Mouse (Mus musculus): ENCODE results near the gene Fabp1.
A peak's percentile ranks its signal among the peaks of the same experiment; 100 is the strongest.

The Fabp1 gene

DNA sequence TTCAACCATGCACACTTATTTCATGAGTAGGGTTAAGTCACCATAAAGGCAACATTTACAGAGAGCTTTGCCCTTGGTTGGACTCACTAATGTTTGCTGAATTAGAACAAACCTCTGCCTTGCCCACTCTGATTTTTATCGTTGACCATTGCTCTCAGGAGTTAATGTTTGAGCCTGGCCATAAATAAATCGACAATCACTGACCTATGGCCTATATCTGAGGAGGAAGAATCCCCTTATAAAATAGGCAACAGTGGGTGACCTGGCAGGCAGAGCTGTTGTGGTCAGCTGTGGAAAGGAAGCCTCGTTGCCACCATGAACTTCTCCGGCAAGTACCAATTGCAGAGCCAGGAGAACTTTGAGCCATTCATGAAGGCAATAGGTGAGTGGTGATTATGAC lies at the start of gene Fabp1:
Gene Fabp1, plus strand, starts transcription at position 216 of the 400 bp plus-strand sequence.
- DNase-seq (ENCODE audit: low spot score) = no peak

DNA sequence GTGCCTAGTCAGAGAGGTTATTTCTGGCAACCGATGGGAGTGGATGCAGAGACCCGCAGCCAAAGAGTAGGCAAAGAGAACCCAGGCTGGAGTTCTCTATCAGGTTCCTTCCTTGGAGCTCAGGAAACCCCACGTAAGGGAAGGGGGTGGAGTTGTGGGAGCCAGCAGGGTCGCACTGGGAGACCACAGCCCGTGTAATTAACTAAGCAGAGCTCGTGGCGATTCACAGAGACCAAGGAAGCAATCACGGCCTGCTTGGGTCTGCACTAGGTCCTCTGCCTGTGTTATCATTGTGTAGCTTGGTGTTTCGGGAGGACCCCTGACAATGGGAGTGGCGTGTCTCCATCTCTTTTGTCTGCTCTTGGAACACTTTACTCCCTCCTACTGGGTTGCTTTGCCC lies 48.5 kb upstream of the Fabp1 start:
- DNase-seq (ENCODE audit: low spot score) = no peak

DNA sequence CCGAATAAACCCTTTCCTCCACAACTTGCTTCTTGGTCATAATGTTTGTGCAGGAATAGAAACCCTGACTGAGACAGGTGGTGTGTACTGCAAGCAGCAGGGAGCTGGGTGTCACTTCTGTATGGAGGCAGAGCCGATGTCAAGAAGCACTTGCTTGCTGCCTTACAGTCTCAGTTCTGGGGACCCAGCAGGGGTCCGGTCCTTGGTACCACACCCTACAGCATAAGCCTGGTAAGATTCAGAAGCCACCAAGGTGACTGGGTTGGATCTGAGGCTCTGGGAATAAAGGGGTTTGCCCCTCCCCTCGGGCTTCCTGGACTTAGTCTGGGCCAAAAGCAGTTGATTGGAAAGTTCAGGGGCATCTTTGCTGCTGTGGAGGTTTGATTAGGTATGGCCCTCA lies 46.1 kb upstream of the Fabp1 start:
- no peak for DNase-seq (ENCODE audit: low spot score)

DNA sequence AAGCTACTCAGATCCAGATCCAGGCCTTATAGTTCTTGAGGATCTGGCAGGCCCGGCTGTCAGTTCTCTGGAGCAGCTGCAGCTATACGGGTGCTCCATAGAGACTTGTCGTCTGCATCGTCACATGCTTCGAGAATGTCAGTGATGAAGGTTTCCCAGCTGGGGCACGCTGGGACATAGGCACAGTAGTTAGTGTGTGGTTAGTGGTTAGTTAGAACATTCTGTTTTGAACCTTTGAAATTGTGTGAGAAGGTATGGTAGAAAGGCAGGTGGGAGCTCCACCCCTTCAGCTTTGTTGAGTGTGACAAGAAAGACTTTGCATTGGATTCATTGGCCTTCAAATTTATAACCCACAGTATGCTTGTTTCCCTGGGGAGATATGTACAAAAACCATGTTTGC lies 44.8 kb upstream of the Fabp1 start:
- DNase-seq (ENCODE audit: low spot score) = no peak

DNA sequence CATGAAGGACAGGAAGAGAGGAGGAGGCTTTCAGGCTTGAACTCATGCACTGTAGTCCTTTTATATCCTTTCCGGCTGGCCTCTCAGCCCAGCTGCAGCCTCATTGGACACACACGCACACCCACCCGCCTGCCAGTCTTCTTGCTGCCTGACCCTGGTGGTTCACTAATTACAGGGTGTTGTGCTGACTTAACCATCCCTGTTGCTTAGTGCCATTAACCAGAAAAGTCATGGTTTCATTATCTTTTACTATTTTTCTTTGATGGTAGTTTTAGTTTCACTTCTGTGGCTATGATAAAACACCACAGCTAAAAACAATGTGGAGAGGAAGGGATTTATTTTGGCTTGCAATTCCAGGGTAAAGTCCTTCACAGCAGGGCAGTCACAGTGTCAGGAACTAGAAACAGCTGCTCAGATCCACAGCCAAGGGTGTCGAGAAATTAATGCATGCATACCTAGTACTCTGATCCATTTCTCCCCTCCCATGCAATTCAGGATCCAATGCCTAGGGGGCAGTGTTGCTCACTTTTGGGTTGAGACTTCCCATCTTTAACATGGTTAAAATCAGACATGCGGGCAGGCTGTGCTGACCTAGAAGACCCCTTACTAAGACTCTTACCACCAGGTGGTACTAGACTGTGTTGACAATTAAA lies 42.8 kb upstream of the Fabp1 start:
- DNase-seq (ENCODE audit: low spot score) = no peak

DNA sequence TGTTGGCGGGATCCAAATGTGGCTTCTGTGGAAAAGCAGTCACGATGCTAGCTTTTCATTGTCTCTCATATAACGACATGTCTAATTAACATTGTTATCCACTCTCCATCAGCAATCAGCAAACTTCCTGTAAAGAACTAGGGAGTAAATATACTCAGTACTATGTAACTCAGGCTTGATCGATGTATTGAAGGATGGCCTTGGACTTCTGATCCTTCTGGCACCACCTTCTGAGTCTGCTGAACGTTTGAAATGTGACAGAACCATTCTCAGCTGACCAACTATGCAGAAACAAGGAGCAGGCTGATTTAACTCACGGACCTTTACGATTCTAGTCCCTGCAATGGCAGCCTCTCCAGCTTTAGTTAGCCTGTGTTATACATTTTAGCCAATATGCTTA lies 38.3 kb upstream of the Fabp1 start:
- DNase-seq (ENCODE audit: low spot score) = no peak

DNA sequence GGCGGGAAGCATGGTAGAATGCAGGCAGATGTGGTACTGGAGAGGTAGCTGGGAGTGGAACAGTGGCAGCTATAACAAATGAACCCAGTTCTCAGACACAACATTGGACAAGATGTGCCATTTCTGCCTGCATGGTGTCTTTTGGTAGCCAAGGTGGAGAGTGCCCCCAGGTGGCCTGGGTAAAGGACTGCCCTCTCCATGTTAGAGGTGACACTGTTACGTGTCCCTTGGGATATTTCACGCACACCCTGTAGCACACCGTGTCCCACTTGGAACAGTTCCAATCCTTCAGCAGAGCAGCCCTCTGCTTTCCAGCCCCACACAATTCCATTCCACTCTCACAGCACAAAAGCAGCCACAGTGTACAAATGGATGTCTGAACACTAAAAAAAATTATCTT lies 37.4 kb upstream of the Fabp1 start:
- DNase-seq (ENCODE audit: low spot score) = no peak

DNA sequence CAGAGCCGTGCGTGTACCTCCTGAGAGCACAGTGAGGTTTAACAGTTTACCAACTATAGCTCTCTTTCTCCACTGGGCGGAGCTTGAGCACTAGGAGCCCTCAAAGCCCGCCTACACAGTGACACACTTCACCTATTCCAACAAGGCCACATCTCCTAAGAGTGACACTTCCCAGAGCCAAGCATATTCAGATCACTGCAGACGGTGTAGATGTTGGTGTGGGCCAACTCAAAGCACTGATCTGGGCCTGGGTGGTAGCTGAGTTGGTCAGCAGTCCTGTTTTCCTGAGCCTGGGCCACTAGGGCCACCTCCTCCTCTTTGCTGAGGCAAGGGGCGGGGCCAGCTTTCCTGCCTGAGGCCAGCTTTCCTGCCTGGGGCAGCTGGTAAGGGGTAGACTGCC lies 35.2 kb upstream of the Fabp1 start:
- DNase-seq (ENCODE audit: low spot score) = peak; percentile 48

DNA sequence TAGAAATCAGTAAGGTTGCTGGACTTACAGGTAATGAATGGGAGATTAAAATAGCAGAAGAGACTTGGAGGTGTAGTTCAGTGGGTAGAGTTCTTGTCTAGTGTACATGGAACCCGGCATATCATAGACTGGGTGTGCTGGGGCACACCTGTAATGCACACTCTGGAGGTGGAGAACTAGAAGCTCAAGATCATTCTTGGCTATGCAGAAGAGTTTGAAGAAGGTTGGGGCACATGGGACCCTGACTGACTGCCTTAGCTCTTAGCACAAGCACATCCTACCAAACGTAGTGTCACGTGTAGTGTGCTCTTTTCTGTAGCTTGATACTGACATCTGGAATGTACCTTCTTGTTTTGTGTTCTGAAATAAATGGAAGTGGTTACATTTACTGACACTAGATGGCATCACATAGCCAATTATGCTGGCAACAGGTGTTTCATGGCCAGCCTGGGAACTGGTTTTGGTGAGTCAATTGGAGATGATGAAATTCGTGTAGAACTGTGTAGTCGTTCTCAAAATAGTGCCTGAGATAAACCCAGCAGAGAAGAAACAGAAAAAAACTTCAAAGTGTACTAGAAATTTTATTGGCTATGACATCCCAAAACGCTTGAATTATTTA lies 33.0 kb upstream of the Fabp1 start:
- peak; percentile 33 for DNase-seq (ENCODE audit: low spot score)

DNA sequence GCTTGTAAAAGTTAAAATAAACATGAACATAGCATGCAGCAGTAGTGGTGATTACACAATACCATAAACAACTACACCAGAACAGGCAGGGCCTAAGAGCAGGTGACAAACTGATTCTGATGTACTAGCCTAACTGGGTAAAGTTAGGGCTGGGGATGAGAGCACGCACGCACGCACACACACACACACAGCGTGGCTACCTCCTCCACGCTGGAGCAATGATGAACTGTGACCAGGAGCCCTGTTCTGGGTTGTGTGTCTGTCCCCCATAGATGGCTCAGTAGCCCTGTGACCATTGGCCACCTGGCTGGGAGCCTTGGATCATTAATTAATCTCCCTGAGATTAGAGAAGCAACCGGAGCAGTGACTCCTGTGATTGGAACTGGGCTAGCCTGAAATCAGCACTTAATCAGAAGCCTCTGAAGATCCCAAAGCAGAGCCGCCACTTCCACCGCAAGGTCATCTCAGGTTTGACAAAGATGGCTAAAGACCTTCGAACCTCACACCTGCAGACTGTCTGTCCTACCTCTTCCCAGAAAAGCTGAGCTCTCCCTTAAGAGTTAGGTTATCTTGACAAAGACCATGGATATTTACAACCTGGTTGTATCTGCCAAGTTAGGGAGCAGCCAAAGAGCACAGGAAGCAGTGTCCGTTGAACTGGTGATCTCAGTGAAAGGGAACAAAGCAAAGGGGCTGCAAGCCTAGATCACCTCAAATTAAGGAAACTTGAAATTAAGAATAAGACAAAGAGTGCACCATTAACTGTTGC lies 26.6 kb upstream of the Fabp1 start:
- DNase-seq (ENCODE audit: low spot score) = no peak

DNA sequence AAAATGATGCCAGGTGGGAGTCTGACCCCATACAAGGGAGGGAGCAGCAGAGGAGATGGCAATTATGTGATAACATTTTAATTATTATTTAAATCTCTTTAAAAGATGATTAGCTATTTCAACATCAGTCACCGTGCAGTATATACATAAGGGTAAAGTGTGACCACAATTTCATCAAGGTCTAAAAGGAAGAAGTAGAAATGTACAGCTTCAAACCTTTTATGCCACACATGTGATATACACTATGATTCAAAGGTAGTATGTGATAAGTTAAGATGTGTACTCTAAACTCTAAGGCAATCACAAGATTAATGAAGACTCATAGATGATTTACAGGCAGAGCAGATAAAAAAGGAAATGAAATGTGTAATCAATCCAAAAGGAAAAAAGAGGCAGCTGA lies 19.0 kb upstream of the Fabp1 start:
- DNase-seq (ENCODE audit: low spot score) = no peak

DNA sequence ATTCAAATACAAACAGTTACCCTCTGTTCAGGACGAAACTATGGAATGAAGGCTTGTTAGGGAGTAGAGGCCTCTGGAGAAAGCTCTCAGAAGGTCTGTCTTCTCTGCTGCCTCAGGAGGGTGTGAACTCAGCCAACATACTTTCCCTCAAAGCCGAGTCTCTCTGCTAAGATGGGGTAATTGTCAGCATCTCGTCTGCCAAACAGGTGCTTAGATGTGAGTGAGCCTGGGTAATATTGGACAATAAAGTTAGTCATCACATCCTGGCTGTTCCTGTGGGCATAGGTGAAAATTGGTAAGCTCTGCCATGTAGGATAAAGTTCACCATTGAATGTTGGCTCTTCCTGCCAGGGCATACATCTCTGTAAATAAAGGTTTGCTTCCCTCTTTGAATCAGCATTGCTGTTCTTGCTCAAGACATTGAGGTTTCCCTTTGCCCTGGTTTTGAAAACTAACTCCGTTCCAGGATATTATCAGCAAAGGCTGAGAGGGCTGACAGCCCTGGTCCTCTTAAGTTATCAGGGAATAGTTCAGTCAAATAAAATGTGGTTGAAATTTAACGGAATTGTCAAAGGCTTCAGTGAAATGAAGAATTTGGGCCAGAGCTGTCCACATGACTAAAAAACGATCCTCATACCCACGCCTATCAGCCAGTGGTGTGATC lies 14.6 kb upstream of the Fabp1 start:
- DNase-seq (ENCODE audit: low spot score) = no peak

DNA sequence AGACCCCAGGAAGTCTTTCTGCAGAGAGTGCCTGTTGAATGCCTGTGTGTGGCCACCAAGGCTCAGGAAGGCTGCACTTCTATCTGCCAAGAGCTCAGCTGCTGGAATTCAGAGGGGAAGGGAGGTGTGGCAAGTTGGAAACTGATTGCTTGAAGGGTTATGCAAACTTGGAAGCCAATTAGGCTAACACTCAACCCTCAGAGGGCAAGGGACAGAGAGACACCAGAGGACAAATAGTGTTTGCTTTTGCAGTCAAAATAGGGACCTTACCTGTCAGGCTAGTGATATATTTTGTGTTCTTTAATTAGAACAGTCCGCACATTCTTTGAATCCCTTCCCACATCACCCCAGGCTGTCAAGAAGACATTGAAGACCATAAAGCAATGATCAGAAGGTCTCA lies 10.0 kb upstream of the Fabp1 start:
- no peak for DNase-seq (ENCODE audit: low spot score)

DNA sequence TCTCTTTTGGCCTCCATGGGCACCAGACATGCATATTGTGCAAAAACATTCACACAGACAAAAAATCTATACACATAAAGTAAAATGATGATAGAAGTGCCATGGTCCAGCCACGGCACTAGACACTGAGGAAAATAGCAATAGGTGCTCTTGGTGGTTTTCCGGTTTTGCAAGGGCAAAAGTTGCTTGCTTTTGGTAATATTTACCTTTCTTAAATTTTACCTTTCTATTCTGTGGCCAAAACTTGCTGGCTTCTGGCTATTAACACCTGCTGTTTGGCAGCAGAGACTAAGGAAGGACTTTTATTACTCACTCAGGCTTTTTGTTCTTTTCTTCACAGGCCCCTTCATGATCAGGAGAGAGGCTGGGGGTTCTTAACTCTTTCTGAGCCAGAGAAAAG lies 9.1 kb upstream of the Fabp1 start:
- no peak for DNase-seq (ENCODE audit: low spot score)

DNA sequence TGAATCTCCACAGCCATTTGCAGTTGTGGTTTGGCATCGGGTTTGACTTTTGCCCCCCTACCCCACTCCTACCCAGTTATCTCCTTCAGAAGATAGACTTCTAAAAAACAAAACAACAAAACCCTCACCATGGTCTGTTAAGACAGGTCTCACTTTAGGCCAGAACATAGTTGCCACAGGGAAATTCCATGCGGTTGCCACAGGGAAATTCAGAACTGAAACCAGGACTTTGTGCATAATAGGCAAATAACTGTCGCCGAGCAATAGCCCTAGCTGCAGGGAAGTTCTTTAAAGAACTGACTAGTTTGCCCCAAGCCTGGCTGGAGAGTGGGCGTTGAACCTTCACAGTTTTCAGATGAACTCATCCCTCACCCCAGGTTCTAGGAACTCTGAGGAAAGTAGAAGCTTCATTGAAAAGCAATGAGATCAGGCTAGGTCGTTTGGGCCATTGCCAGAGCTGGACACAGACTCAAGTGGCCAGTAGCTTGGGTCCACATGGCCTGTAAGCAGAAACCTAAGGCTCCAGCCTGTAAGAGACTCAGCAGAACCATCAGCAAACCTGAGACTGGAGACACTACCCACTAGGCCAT lies 6.4 kb upstream of the Fabp1 start:
- DNase-seq (ENCODE audit: low spot score) = no peak

DNA sequence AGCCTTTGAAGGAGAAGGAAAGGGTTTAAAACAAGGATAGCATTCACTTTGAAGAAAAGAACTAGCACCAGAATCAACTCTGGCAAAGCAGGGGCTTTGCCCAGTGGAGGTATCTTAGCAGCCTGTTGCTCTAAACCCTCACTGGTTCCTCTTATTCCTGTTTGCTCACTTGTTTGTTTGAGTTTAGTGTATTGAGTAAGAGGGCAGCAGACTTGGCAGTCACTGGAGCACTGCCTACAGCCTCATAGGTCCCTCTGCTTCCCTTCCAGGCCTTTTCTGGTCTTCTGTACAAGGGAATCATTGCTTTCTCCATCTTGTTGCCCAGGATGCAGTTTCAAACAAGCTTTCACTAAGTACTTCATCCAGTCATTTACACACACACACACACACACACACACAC lies 3.5 kb upstream of the Fabp1 start:
- no peak for DNase-seq (ENCODE audit: low spot score)

DNA sequence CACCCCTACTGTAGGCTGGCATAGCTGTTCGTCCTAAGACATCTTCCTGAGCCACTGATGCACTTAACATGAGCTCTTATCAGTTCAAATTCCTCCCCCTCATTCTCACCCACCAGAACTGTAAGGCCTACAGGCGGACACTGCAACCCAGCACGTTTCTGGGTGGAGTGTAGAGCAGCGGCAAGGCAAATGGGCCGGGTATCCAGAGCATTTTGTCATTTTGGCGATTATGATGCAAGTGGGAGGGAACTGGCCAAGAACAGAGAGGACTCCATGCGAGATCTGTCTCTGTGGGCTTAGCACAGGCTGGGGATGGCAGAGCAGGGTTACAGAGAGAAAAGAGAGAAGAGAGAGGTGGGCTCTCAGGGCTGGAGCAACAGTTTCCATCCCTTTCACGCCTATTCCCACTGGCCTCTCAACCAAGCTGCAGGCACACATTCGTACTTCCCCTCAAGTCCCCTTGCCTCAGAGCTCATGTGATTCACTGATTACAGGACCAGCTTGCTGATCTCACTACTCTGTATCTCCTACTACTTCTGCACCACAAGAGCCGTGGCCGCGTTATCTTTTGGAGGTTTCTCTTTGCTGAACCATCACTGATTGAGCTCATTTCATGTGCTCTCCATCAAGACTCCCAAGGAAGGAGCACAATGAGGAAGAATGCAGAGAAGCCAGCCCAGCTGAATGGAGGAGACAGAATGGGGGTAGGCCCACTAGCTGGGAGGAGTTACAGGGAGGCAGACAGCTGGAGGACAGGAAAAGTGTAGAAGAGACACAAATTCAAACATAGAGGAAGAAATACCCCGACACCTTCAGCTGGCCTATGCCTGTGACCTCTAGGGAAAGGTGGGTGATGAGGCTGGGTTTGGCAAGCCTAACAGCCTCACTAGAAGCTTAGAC lies 1.7 kb upstream of the Fabp1 start:
- DNase-seq (ENCODE audit: low spot score) = no peak

DNA sequence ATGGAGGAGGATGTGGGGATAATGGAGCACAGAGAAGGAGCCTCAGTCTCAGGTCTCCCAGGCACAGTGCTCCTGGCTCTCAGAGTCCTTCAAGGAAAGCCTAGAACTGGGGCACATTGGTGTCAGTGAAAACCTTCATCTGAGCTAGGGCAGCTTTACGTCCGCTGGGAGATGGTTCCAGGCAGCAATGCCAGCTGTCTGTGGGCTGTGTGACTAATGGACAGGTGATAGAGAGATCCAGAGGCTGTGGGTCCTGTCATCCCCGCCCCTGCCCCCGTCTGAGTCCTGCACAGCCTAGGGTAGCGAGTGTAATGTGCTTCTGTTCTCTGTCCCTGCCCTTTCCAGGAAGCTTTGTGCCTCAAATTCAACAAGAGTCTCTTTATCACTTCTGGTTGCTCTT lies 2.3 kb downstream of the Fabp1 start:
- DNase-seq (ENCODE audit: low spot score) = no peak

DNA sequence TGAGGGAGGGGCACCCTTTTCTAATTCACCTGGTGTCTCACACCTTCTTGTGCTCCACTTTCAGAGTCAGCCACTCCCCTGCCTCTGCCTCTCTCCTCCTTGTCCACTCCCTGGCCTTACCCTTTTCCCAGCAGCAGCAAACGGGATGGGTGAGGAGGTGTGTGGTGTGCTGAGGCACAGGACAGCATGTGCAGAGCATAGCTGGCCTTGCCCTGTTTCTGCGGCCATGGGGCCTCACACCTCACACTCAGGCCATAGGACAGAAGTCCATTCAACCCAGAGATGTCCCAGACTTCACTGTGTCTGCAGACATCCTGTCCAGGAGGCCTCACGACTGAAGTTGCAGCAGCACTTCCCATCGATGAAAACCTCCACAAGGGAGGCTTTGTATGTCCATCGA lies 4.0 kb downstream of the Fabp1 start:
- no peak for DNase-seq (ENCODE audit: low spot score)

DNA sequence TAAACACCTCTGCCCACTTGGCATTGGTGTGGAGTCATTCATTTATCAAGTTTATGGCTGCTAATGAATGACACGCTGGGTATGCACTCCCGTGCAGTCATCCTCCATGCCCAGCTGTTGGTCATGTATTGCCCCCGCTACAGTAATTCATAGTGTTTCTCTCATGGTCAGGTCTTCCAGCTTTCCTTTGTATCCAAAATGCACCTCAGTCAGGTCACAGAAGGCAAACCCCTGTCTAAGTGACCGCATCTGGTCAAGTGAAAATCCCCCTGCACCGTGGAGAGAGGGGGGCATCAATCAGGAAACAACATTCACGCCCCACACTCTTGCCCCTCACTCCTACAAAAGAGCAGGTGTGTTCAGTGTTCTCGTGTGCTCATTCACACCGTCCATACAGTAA lies 4.5 kb downstream of the Fabp1 start:
- no peak for DNase-seq (ENCODE audit: low spot score)

DNA sequence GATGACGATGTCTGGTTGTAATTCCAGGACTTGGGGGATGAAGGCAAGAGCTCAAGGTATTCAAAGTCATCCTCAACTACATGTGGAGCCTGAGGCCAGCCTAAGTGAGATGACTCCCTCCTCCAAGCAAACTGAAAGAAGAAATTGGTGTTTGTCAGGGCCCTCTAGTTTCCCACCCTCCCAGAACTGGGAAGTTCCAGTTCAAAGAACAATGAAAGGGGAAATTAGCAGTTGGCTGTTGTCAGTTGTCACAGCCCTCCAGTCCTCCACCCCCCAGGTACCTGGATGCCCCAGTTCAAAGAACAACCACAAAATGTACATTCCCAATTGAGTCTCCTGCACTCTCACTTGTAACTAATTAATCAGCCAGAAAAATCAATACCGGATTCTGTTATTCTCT lies 9.1 kb downstream of the Fabp1 start:
- DNase-seq (ENCODE audit: low spot score) = no peak

DNA sequence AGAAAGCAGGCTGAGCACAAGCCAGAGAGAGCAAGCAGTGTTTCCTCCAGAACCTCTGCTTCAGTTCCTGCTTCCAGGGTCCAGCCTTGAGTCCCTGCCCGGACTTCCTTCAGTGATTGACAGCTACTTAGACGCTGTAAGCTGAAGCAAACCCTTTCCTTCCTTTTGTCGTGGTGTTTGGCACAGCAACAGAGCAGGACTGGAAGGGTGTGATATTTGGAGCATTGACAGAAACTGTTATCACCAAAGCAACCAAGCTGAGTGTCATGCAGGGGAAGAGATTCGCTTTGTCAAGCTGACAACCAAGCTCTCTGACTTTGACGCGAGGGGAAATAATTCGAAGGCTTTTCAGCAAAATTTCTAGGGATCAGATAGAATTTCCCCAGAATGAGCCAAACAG lies 12.3 kb downstream of the Fabp1 start:
- no peak for DNase-seq (ENCODE audit: low spot score)
